Mouse (Mus musculus) erythroblast, embryonic 14.5 days (primary cell): ENCODE results near the gene Snx4. TPM values are rescaled to one million over a fixed set of nuclear protein-coding genes. Genes with fewer than 3 reads are reported as not detected.
"Not testable (repeated sequence)": the region's sequence is repeated elsewhere in the genome, so short reads cannot be mapped to it uniquely, and the experiment has no call there.

Experiments used
- H3K27me3 ChIP-seq: 2 replicates; pipeline ENCODE4 v1.6.1; 2012; ENCODE audit warnings: inconsistent platforms; ENCODE audit not compliant: control insufficient read depth
- H3K36me3 ChIP-seq: 2 replicates; pipeline ENCODE4 v1.6.1; 2012; ENCODE audit warnings: mild to moderate bottlenecking, inconsistent platforms; ENCODE audit not compliant: control insufficient read depth
- H3K4me1 ChIP-seq: 2 replicates; pipeline ENCODE4 v1.6.1; 2012; ENCODE audit warnings: inconsistent platforms; ENCODE audit not compliant: control insufficient read depth
- H3K4me3 ChIP-seq: replicated peaks from 2 replicates; pipeline ENCODE3; 2012; ENCODE audit warnings: moderate library complexity, mild to moderate bottlenecking, inconsistent platforms
- H3K9me3 ChIP-seq: 2 replicates; pipeline ENCODE4 v1.6.1; 2012; ENCODE audit warnings: low read length, inconsistent platforms, mixed read lengths; ENCODE audit not compliant: control insufficient read depth
- GATA1 ChIP-seq: IDR thresholded peaks from 2 replicates; pipeline ENCODE4 v1.6.1; 2012; ENCODE audit warnings: low read length, inconsistent platforms, mixed read lengths
- TAL1 ChIP-seq: IDR thresholded peaks from 3 replicates; pipeline ENCODE4 v1.6.1; 2012; ENCODE audit warnings: low read length, inconsistent platforms, mixed read lengths
- polyA plus RNA-seq: library from polyadenylated mRNA; stranded (reverse); fragments of >175 nt; gene quantifications from 2 replicates; pipeline ENCODE4 v1.2.3, GENCODE M21; 2012

Snx4 gene
- 0.08 and 0.37 TPM in 2 replicates for polyA plus RNA-seq

- TF ChIP-seq TAL1 (no peak), GATA1 (no peak)
- peaks cover 19% of the 10 kb centered on the region for H3K4me1 ChIP-seq
- H3K36me3 ChIP-seq: no peaks in the 10 kb centered on the region
- no peaks in the 10 kb centered on the region for H3K27me3 ChIP-seq
- no peaks in the 10 kb centered on the region for H3K9me3 ChIP-seq
- peak within 1 kb of the TSS; percentile 93 for H3K4me3 ChIP-seq
These were observed at the start of gene Snx4 for GRCm38 (mm10) chr16:33251194-33252051. Gene Snx4, plus strand, starts transcription at chr16:33251442.

- no peak overlapping the region for H3K4me3 ChIP-seq
- H3K36me3 ChIP-seq: peaks cover 32% of the 10 kb centered on the region
- no peaks in the 10 kb centered on the region for H3K4me1 ChIP-seq
- no peaks in the 10 kb centered on the region for H3K27me3 ChIP-seq
- H3K9me3 ChIP-seq: no peaks in the 10 kb centered on the region
- TF ChIP-seq TAL1 (no peak), GATA1 (no peak)
These were observed 40.4 kb upstream of the Snx4 start for GRCm38 (mm10) chr16:33210812-33211211.

- Histone ChIP-seq H3K36me3 (peaks cover 14% of the 10 kb centered on the region), H3K4me3 (no peak overlapping the region), H3K4me1 (no peaks in the 10 kb centered on the region), H3K9me3 (no peaks in the 10 kb centered on the region), H3K27me3 (no peaks in the 10 kb centered on the region)
- TF ChIP-seq GATA1 (no peak), TAL1 (no peak)
These were observed 34.8 kb upstream of the Snx4 start for GRCm38 (mm10) chr16:33216313-33217003.

GRCm38 (mm10) chr16:33217553-33218085, 33.6 kb upstream of the Snx4 start:
- H3K4me1 ChIP-seq, H3K9me3 ChIP-seq, H3K27me3 ChIP-seq, H3K4me3 ChIP-seq: not testable (repeated sequence)
- H3K36me3 ChIP-seq: peaks cover 14% of the 10 kb centered on the region

- H3K36me3 ChIP-seq: peaks cover 24% of the 10 kb centered on the region
These were observed 28.8 kb upstream of the Snx4 start for GRCm38 (mm10) chr16:33222482-33222881.

GRCm38 (mm10) chr16:33224381-33224780, 26.9 kb upstream of the Snx4 start:
- TF ChIP-seq GATA1: no peak
- TF ChIP-seq TAL1: no peak
- Histone ChIP-seq H3K9me3 (no peaks in the 10 kb centered on the region), H3K27me3 (no peaks in the 10 kb centered on the region), H3K36me3 (peaks cover 40% of the 10 kb centered on the region), H3K4me3 (no peak overlapping the region), H3K4me1 (no peaks in the 10 kb centered on the region)

More at GRCm38 (mm10) chr16:33222482-33222881, 28.8 kb upstream of the Snx4 start:
- Histone ChIP-seq H3K4me3 (no peak overlapping the region), H3K27me3 (no peaks in the 10 kb centered on the region), H3K4me1 (no peaks in the 10 kb centered on the region), H3K9me3 (no peaks in the 10 kb centered on the region)
- TF ChIP-seq TAL1 (no peak), GATA1 (no peak)

- H3K27me3 ChIP-seq: no peaks in the 10 kb centered on the region
- H3K4me1 ChIP-seq: no peaks in the 10 kb centered on the region
- no peaks in the 10 kb centered on the region for H3K9me3 ChIP-seq
- peaks cover 26% of the 10 kb centered on the region for H3K36me3 ChIP-seq
- H3K4me3 ChIP-seq: no peak overlapping the region
- no peak for TF ChIP-seq GATA1
- no peak for TF ChIP-seq TAL1
These were observed 17.1 kb upstream of the Snx4 start for GRCm38 (mm10) chr16:33234128-33234527.

- no peaks in the 10 kb centered on the region for H3K9me3 ChIP-seq
- H3K4me1 ChIP-seq: peaks cover 2% of the 10 kb centered on the region; the same call in 1 of the 2 replicates
- TF ChIP-seq TAL1 (no peak), GATA1 (no peak)
- peaks cover 33% of the 10 kb centered on the region for H3K36me3 ChIP-seq
- no peak overlapping the region for H3K4me3 ChIP-seq
- no peaks in the 10 kb centered on the region for H3K27me3 ChIP-seq
These were observed 15.1 kb upstream of the Snx4 start for GRCm38 (mm10) chr16:33236151-33236550.

GRCm38 (mm10) chr16:33239305-33239704, 11.9 kb upstream of the Snx4 start:
- Histone ChIP-seq H3K4me1 (peaks cover 2% of the 10 kb centered on the region; the same call in 1 of the 2 replicates), H3K4me3 (no peak overlapping the region), H3K27me3 (no peaks in the 10 kb centered on the region), H3K36me3 (peaks cover 48% of the 10 kb centered on the region), H3K9me3 (no peaks in the 10 kb centered on the region)
- TF ChIP-seq TAL1: no peak
- no peak for TF ChIP-seq GATA1
